ENCODE assay signal across 9 mouse cellular contexts in the genomic region with DNA sequence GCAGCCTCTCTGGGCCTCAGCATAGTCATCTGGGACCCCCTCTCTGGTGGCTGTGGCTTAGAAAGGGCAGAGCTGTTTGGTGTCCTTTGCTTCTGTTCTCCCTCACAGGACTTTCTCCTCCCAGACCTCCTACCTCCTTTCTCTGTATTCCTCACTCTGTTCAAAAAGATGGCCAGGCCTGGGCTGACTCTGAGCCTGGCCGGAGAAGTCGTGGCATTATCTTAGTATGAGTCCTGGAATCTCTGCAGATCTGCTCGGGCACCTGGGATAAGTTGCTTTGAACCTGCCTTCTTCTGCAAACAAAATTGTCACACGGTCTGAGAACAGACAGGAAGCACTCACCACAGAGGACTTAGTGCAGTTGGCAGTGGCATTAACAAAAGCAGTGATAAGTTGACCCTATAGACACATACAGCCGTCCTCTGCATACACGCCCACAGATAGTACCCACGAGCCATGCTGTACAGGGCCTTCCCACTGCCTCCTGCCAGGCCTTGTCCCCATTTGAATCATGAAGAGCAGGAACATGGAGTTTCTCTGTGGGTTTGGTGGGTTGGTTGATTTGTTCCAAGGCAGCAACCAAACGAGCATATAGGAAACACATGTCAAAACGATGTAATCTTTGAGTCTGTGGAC.
A peak's percentile ranks its signal among the peaks of the same experiment; 100 is the strongest.
DNase-seq lines count a peak whose midpoint lies in the region; ATAC-seq and TF ChIP-seq lines count a peak whose summit lies in the region.
"Had no signal": no experiment of that assay in that cellular context is flagged by ENCODE, and none has a peak within 500 bp of the region (broad histone marks: within the 10 kb centered on the region; RNA-seq: fewer than 3 reads in every experiment).

No protein-coding gene starts in this region.

- TF ChIP-seq CTCF in lung, embryonic 14.5 days (IDR thresholded peaks at IDR 0.05; ENCODE audit: low read depth): no peak

- H3K27ac ChIP-seq in lung, embryonic 14.5 days (ENCODE audit: low read depth): 0 out of 2 replicates have a peak overlapping the region, but pooled peaks have one; percentile 24
- peak overlapping the region; percentile 88 for H3K27ac ChIP-seq in forebrain, embryonic 14.5 days (ENCODE audit: low read depth, low read length)
- peak overlapping the region; percentile 16 for H3K27ac ChIP-seq in stomach, embryonic 15.5 days

- no peak overlapping the region for H3K4me3 ChIP-seq in lung, embryonic 14.5 days (ENCODE audit: low read depth, low read length)
- no peak overlapping the region for H3K4me3 ChIP-seq in forebrain, embryonic 14.5 days (ENCODE audit: low read depth, low read length)
- H3K4me3 ChIP-seq in stomach, embryonic 15.5 days (replicated peaks): no peak overlapping the region

- H3K4me2 ChIP-seq in lung, embryonic 14.5 days: no peak overlapping the region
- H3K4me2 ChIP-seq in forebrain, embryonic 14.5 days (ENCODE audit: low read length): no peak overlapping the region
- H3K4me2 ChIP-seq in stomach, embryonic 15.5 days: no peak overlapping the region

- WGBS in lung, embryonic 14.5 days: 43% methylated on average over 9 of the region's 9 CpGs
- 43% methylated on average over 9 of the region's 9 CpGs for WGBS in forebrain, embryonic 14.5 days
- 46% methylated on average over 9 of the region's 9 CpGs for WGBS in stomach, embryonic 15.5 days

- H3K27me3 ChIP-seq in lung, embryonic 14.5 days (ENCODE audit: insufficient read depth, low read length): no peaks in the 10 kb centered on the region
- H3K27me3 ChIP-seq in forebrain, embryonic 14.5 days (replicated peaks; ENCODE audit: control insufficient read depth, insufficient read depth, low read length): no peaks in the 10 kb centered on the region
- H3K27me3 ChIP-seq in stomach, embryonic 15.5 days (replicated peaks): no peaks in the 10 kb centered on the region

- H3K4me1 ChIP-seq in lung, embryonic 14.5 days (ENCODE audit: insufficient read depth): peaks cover 48% of the 10 kb centered on the region
- peaks cover 45% of the 10 kb centered on the region for H3K4me1 ChIP-seq in forebrain, embryonic 14.5 days (ENCODE audit: control insufficient read depth, insufficient read depth, low read length)
- H3K4me1 ChIP-seq in stomach, embryonic 15.5 days: peaks cover 54% of the 10 kb centered on the region

- H3K9me3 ChIP-seq in lung, embryonic 14.5 days (ENCODE audit: low read depth, low read length): no peaks in the 10 kb centered on the region
- no peaks in the 10 kb centered on the region for H3K9me3 ChIP-seq in forebrain, embryonic 14.5 days (replicated peaks; ENCODE audit: control insufficient read depth, low read length)
- H3K9me3 ChIP-seq in stomach, embryonic 15.5 days: no peaks in the 10 kb centered on the region

- H3K9ac ChIP-seq in lung, embryonic 14.5 days: no peak overlapping the region
- H3K9ac ChIP-seq in forebrain, embryonic 14.5 days (ENCODE audit: low read length): peak overlapping the region; percentile 14; the same call in 1 of the 2 replicates
- H3K9ac ChIP-seq in stomach, embryonic 15.5 days: no peak overlapping the region

- DNase-seq in lung, embryonic 14.5 days: no peak
- DNase-seq in lung, postnatal 10 days: no peak
- no peak for DNase-seq in forebrain, embryonic 14.5 days (ENCODE audit: low spot score)
- DNase-seq in cerebellum, adult 11-12 months: no peak
- DNase-seq in cerebellum, adult 18-20 months: no peak
- DNase-seq: lung, adult 18-20 months; thymus, postnatal 25 days had no signal

- peaks cover 12% of the 10 kb centered on the region; the same call in 1 of the 2 replicates for H3K36me3 ChIP-seq in lung, embryonic 14.5 days (ENCODE audit: insufficient read depth)
- H3K36me3 ChIP-seq in forebrain, embryonic 14.5 days (ENCODE audit: control insufficient read depth, insufficient read depth, low read length): peaks cover 36% of the 10 kb centered on the region
- no peaks in the 10 kb centered on the region for H3K36me3 ChIP-seq in stomach, embryonic 15.5 days

- ATAC-seq in lung, embryonic 14.5 days (ENCODE audit: insufficient read depth): no peak
- no peak for ATAC-seq in forebrain, embryonic 14.5 days
- 0 out of 2 replicates have a peak, but pooled peaks have one; percentile 21 for ATAC-seq in megakaryocyte, adult 5-6 weeks (ENCODE audit: poor library complexity, severe bottlenecking)
- ATAC-seq in stomach, embryonic 15.5 days (ENCODE audit: insufficient read depth, low FRiP score, low read depth): no peak

Comparison
In these comparisons a context has a peak if more than half of its experiments do, and no peak if none do; other contexts are left out.
1. H3K27ac ChIP-seq: peak in every context shown above with its lines; median percentile 88 in forebrain, embryonic 14.5 days; 24 in lung, embryonic 14.5 days; 16 in stomach, embryonic 15.5 days.